Mouse (Mus musculus): ENCODE measurements around the gene Pld1.
A peak's percentile ranks its signal among the peaks of the same experiment; 100 is the strongest.
"Not testable (repeated sequence)": the region's sequence is repeated elsewhere in the genome, so short reads cannot be mapped to it uniquely, and the experiment has no call there.

Gene Pld1

DNA sequence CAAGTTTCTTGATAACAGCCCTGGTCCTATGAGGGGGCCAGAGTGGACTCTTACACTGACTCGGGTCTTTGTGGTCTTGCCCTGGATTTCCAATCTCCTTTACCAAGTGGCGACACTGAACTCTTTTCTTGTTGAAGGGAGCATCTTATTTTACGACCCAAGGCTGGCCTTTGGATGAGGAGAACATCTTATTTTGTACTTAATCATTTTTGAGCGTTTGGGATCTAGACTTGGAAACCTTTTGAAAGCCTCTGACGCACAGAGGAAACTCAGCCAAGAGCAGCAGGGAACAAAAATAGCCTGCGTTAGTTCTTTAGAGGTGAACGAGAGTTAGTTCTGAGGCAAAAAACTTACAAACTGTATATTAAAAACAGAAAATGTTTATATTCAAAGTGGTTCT, 4.5 kb downstream of the Pld1 start:
- DNase-seq (ENCODE audit: low read depth, low spot score), result no peak

GRCm38 (mm10) chr3:27945397-27945796, 6.9 kb downstream of the Pld1 start:
- not testable (repeated sequence) for DNase-seq (ENCODE audit: low read depth, low spot score)

DNA sequence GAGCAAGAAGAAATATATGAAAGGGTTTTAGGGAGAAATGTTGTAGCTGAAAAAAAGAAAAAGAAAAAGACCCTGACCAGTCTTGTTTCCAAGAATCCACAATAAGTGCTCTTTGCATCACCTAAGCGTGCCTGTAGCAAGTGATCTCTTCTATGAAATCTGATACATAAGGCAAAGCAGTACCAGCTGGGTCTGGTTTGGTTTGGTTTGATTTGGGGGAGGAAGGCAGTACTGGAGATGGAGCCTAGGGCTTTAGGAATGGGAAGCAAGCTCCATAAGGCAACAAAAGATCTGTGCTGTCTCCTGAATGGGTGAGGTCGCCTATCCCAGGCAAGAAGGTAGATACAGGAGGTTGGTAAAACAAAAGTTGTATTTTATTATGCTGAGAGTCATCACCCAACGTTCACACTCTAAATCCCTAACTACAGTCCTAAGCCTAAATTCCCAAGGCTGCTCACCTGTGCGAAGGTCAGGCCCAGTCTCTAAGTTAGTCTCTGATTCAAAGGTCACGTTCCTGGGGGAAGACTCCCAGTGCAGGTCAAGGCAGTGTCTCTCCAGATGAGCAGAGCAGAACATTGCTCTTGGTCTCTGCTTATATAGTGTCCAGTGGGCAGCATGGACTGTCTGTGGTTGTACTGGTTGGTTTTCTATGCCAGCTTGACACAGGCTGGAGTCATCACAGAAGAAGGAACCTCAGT, 10.8 kb downstream of the Pld1 start:
- no peak for DNase-seq (ENCODE audit: low read depth, low spot score)

- no peak for DNase-seq (ENCODE audit: low read depth, low spot score)
These were observed 11.4 kb downstream of the Pld1 start for GRCm38 (mm10) chr3:27949873-27950250.

DNA sequence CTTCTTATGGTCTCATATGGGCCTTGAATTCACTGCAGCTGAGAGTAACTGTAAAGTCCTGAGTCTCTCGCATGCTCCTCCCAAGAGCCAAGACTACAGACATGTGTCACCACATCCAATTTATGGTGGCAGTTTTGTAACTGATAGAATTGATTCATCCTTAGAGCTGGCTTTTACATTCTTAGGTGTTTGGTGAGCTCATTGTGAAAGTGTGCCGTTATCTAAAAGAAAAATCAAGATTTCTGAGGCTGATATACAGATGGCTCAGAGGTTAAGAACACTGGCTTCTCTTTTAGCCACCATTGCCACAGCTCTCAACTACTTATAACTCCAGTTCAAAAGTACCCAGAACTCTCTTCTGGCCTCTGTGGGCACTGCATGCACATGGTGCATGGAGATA, 12.2 kb downstream of the Pld1 start:
- DNase-seq (ENCODE audit: low read depth, low spot score), result no peak

- DNase-seq (ENCODE audit: low read depth, low spot score), result no peak
These were observed 13.2 kb downstream of the Pld1 start for GRCm38 (mm10) chr3:27951721-27952120.

- no peak for DNase-seq (ENCODE audit: low read depth, low spot score)
These were observed 17.5 kb downstream of the Pld1 start for GRCm38 (mm10) chr3:27956006-27956405.

GRCm38 (mm10) chr3:27959221-27959620, 20.7 kb downstream of the Pld1 start:
- no peak for DNase-seq (ENCODE audit: low read depth, low spot score)

DNA sequence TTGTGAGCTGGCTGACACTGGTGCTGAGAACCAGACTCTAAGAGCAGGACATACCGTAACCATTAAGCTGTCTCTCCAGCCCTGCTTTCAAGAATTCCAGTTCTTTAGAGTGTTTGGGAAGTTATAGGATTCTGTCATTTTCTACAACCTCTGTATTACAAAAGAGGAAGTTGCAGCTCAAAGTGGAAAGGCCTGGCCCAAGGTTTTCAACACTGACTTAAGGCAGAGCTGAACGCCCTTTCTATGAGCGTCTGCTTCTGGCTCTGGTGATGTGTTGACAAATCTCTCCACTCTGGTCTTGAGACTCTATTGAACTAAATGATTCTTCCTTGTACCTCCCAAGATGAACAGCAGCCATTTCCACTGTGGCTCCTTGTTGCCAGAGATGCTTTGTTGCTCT, 22.7 kb downstream of the Pld1 start:
- DNase-seq (ENCODE audit: low read depth, low spot score), result no peak

DNA sequence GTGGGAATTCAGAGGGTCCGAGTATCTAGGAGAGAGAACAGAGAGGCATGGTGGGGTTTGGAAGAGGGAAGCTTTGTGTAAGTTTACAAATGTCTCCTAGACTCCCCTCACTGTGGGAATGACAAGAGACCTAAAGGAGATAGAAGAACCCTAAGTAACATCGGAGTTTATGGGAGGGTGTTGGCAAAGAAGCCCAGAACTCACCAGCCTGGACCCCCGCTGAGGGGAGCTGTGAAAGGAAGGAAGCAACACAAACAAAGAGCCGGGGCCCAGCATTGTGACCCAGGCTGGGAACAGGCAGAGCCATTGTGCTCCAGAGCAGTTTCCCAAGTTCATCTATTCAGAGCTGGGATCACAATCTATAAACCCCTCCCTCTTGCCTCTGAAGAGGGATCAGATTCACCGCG, 25.3 kb downstream of the Pld1 start:
- DNase-seq (ENCODE audit: low read depth, low spot score), result no peak

GRCm38 (mm10) chr3:27968671-27969070, 30.2 kb downstream of the Pld1 start:
- no peak for DNase-seq (ENCODE audit: low read depth, low spot score)

- no peak for DNase-seq (ENCODE audit: low read depth, low spot score)
These were observed 35.4 kb downstream of the Pld1 start for GRCm38 (mm10) chr3:27973936-27974335.

DNA sequence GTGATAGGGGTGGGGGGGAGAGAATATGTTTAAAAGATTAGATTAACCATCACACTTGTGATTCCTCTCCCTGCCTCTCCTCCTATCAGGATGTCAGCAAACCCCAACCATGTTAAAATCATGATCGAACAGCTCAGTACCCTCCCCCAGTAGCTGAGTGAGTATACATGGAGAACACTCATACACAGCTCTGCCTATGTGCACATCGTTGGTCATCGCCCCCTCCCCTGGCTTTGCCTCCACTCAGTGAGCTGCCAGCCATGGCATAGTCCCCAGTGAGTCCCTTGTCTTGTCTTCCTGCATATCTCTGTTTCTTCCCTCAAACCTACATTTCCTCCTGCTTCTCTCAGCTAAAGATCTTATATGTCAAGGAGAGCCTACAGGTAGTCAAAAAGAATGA, 36.5 kb downstream of the Pld1 start:
- DNase-seq (ENCODE audit: low read depth, low spot score), result no peak

DNA sequence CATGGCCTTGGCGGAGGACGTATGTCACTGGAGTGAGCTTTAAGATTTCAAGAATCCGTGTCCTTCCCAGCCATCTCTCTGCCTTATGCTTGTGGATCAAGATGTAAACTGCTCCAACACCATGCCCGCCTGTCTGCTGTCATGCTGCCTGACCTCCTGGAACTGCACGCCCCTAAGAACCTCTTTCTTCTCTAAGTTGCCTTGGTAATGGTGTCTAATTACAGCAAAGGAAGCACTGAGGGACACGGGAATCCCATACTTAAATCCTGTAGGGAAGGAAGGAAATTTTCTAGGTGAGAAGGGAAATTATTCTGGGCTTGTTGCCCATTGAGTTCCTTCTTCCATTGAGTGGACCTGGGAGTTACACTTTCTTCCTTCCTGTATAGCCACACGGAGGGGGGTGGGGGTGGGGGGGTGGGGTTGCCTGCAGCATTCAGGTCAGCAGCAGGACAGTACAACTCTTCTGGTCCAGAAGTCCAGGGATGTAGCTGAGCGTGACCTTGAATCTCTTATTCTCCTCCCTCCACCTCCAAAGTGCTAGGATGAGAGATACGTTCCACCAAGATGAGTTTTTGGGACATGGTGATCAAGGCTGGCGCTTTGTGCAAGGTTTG, 38.5 kb downstream of the Pld1 start:
- DNase-seq (ENCODE audit: low read depth, low spot score), result no peak

DNA sequence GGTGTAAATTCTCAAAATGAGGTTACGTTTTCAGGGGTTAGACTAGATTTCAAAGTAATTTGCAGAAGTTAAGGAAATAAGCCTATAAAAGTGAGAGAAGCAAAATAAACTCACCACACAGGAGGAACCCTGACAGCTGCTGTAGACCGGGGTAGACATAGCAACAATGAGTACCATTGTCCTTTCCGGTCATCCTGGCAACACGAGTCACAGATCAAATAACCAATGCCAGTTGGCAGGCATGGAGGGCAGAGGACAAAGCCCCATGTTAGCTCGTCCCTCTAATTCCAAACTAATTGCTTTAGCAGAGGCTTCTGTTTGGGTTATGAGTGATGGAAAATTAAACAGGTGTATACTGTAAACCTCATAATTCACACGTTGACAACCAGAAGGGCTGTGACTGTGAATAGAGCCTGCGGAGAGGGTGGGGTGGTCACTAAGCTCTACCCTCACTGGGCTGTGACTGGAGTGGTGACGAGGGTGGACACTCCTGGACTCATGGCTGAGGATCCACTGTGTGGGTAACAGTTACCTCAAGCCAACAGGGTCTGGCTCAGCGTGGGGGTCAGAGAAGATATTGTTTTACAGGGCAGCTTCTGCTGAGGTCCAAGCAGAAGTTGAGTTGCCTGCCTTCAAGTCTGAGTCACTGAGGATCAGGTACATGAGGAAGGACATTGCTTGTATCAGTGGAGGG, 39.7 kb downstream of the Pld1 start:
- no peak for DNase-seq (ENCODE audit: low read depth, low spot score)

- DNase-seq (ENCODE audit: low read depth, low spot score), result no peak
These were observed 43.1 kb downstream of the Pld1 start for GRCm38 (mm10) chr3:27981591-27981990.

DNA sequence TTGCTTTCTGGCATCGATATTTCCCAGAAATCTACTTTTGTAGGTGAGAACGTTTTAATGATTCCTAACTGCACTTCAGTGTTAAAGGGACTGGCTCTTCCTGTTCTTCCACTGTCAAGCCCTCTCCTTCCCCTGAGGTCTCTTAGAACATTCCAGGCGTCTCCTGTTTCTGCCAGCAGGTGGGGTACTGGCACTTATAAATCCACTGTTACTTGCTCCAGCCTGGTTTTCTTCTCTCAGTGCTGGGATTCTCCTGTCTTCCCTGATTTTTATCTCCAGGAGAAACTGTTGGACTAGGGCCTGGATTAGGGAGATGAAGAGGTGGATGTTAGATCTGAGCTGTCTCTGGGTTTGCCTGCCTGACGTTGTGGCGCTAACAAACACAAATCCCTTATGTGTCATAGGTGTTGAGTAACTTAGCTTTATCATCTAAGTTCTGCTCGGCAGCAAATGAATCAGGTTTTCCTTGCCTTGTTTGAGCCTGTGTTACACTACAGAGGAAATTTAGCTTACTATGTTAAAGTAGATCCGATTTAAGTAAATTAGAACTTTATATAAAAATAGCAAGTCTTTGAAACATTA, 44.0 kb downstream of the Pld1 start:
- DNase-seq (ENCODE audit: low read depth, low spot score), result no peak

- no peak for DNase-seq (ENCODE audit: low read depth, low spot score)
These were observed 44.8 kb downstream of the Pld1 start for GRCm38 (mm10) chr3:27983274-27983673.

GRCm38 (mm10) chr3:27983935-27984577, 45.6 kb downstream of the Pld1 start:
- DNase-seq (ENCODE audit: low read depth, low spot score), result peak; percentile 43

GRCm38 (mm10) chr3:27984620-27985019, 46.1 kb downstream of the Pld1 start:
- no peak for DNase-seq (ENCODE audit: low read depth, low spot score)

- DNase-seq (ENCODE audit: low read depth, low spot score), result no peak
These were observed 46.8 kb downstream of the Pld1 start for GRCm38 (mm10) chr3:27985344-27985743.

DNA sequence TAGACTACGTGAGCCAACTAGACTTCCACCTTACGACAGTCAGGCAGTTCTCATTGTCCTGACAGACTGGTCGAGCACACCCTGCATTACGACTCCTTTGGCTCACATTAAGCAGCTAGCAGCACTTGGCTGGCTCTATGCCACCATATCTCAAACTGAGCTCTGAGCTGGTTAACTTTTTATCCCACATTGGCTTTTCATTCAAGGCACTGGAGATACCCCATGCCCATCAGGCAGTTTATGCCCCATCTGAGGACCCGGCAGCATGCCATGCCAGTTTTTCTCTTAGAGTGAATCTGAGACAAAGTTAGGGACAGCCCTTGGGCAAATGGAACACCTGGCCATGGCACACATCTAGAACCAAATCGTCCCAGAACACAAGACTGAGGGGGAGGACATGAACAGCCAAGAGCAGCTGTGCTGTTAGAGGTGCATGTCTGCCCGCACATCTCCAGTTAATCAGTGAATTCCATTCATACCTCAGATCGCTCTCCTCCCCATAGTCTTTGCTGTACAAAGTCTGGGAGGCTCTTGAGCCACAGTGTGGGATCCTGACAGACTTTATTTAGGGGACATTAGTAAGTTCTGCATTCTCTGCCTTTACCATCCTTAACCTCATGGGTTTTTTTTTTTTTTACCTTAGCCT, 49.5 kb downstream of the Pld1 start:
- no peak for DNase-seq (ENCODE audit: low read depth, low spot score)

Measured in CD4-positive helper T cell, adult 2 months (primary cell).